Mouse (Mus musculus) neural tube, embryonic 12.5 days (tissue): ENCODE measurements at regions not wholly inside any gene's neighbourhood (a gene's known extent, or its start where the extent isn't known, plus 50 kb on each side); places are given as distances from the start of the nearest gene placed in this dataset.
A peak's percentile ranks its signal among the peaks of the same experiment; 100 is the strongest.

Source experiments
- ATAC-seq: fragments of 200-750 bp; cut with Nextera tagmentation; 2 replicates; pipeline ENCODE4 v1.8.0; 2017; ENCODE audit warnings: low read depth, mild to moderate bottlenecking, moderate TSS enrichment, moderate library complexity; ENCODE audit not compliant: low FRiP score
- H3K27ac ChIP-seq: fragments of 300-500 bp; sonication (generic); 2 replicates; pipeline ENCODE4 v1.5.1; 2016
- H3K27me3 ChIP-seq: fragments of 300-500 bp; sonication (generic); replicated peaks from 2 replicates; pipeline ENCODE4 v1.6.1; 2016; ENCODE audit warnings: mild to moderate bottlenecking
- H3K36me3 ChIP-seq: fragments of 300-500 bp; sonication (generic); 2 replicates; pipeline ENCODE4 v1.6.1; 2016; ENCODE audit warnings: mild to moderate bottlenecking
- H3K4me1 ChIP-seq: fragments of 300-500 bp; sonication (generic); 2 replicates; pipeline ENCODE4 v1.6.1; 2016
- H3K4me2 ChIP-seq: fragments of 300-500 bp; sonication (generic); replicated peaks from 2 replicates; pipeline ENCODE4 v1.6.1; 2016; ENCODE audit warnings: mild to moderate bottlenecking
- H3K4me3 ChIP-seq: fragments of 300-500 bp; sonication (generic); 2 replicates; pipeline ENCODE4 v1.5.1; 2016
- H3K9ac ChIP-seq: fragments of 300-500 bp; sonication (generic); 2 replicates; pipeline ENCODE4 v1.6.1; 2016; ENCODE audit warnings: mild to moderate bottlenecking
- H3K9me3 ChIP-seq: fragments of 300-500 bp; sonication (generic); 2 replicates; pipeline ENCODE4 v1.6.1; 2016; ENCODE audit warnings: mild to moderate bottlenecking
- WGBS: fragments of 180-500 bp; shearing (Covaris S2); methylation state at CpG from one replicate; pipeline ENCODE4 v1.1.7; 2016; 5-methylcytosine and 5-hydroxymethylcytosine counted together

DNA sequence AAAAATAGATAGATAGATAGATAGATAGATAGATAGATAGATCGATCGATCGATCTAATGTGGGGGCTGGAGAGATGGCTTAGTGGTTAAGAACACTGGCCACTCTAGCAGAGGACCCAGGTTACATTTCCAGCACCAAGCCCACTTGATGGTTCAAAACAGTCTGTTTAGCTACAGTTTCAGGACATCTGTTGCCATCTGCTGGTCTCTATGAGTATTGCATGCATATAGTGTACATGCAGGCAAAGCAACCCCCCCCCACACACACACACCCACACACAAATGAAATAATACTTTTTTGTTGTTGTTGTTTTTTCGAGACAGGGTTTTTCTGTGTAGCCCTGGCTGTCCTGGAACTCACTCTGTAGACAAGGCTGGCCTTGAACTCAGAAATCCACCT, 89.8 kb upstream of the Med14 start:
- H3K9ac ChIP-seq = no peak overlapping the region
- H3K36me3 ChIP-seq = no peaks in the 10 kb centered on the region
- no peak overlapping the region for H3K4me2 ChIP-seq
- H3K4me1 ChIP-seq = no peaks in the 10 kb centered on the region
- no peaks in the 10 kb centered on the region for H3K27me3 ChIP-seq
- no peak for ATAC-seq
- no peak overlapping the region for H3K27ac ChIP-seq
- no peak overlapping the region for H3K4me3 ChIP-seq
- WGBS = 75% methylated on average over 4 of the region's 4 CpGs
- no peaks in the 10 kb centered on the region for H3K9me3 ChIP-seq

DNA sequence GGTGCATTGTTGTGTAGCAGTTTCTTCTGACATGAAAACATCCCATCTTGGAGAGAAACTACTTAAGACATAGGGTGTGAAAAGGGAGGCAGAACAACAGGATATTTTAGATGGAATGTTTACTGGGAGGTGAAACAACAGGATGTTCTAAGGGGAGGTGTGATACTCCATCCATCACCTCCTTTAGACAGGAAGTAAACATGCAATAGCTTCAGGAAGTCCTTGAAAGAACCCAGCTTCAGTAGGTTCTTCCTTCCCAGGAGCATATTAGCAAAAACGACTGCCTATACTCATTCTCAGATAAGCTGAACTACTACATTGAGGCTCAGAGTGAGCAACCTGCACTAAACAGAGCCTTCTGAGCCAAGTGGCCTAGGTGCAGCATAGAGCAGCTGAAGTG, 82.6 kb upstream of the Med14 start:
- no peaks in the 10 kb centered on the region for H3K27me3 ChIP-seq
- no peak overlapping the region for H3K9ac ChIP-seq
- H3K27ac ChIP-seq = no peak overlapping the region
- no peak overlapping the region for H3K4me2 ChIP-seq
- H3K4me1 ChIP-seq = no peaks in the 10 kb centered on the region
- no peaks in the 10 kb centered on the region for H3K36me3 ChIP-seq
- ATAC-seq = no peak
- H3K4me3 ChIP-seq = no peak overlapping the region
- 43% methylated on average over 1 of the region's 1 CpGs for WGBS
- no peaks in the 10 kb centered on the region for H3K9me3 ChIP-seq

DNA sequence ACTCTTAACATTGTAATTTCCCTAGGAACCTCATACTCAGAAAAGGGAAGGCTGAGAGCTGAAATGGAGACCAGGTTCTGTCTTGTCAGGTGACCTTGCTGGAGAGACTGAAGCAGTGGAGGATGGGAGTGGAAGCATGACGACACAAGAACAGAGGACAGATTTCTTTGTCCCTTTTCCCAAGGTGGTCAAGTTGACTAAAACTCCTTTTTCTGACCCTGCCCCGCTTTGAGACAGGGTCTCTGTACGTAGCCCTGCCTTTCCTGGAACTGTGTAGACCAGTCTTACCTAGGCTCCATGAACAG, 79.1 kb upstream of the Med14 start:
- no peak overlapping the region for H3K4me3 ChIP-seq
- no peaks in the 10 kb centered on the region for H3K4me1 ChIP-seq
- ATAC-seq = peak; percentile 21; the same call in 1 of the 2 replicates
- H3K27ac ChIP-seq = peak overlapping the region; percentile 80; the same call in 1 of the 2 replicates
- no peaks in the 10 kb centered on the region for H3K27me3 ChIP-seq
- H3K9ac ChIP-seq = no peak overlapping the region
- no peaks in the 10 kb centered on the region for H3K9me3 ChIP-seq
- peak overlapping the region; percentile 49 for H3K4me2 ChIP-seq
- WGBS = 73% methylated on average over 3 of the region's 3 CpGs
- no peaks in the 10 kb centered on the region for H3K36me3 ChIP-seq

DNA sequence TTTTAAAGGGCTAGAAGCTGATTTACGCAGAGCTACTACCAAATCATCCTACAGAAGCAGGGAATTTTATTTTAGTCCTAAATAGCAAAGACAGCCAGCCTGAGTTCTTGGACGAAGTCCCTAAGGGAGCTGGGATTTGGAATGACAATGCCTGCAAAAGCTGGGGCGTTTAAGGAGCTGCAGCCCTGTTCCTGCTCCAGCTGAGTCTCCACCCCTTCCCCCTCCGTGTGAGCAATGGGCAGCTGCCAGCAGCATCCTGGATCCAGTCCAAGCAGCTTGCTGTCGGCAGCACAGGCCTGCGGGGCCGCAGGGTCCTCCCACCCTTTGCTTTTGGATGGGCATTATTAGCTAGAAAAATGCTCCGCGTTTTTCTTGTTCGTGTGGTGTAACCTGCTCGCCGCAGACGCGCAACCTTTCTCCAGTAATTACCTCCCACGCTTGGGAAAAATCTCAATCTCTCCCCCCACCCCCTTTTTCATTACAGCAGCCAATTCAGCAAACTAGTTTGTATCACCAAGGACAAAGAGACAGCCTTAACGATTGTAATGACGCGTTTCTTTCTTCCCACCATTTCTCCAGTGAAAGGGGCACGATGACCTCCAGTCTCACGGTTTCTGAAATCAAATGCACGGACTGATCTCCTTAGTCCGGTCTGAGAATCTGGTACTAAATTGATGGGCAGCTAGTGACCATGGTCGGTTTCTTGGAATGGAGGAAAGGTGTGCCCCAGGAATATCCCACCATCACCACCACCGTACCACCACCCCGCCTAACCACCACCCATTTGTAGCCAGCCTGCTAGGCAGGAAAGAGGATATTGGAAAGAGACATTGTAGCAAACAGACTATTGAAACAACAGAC, 78.5 kb upstream of the Med14 start:
- no peak overlapping the region for H3K9ac ChIP-seq
- ATAC-seq = peak; percentile 96
- no peaks in the 10 kb centered on the region for H3K36me3 ChIP-seq
- 19% methylated on average over 25 of the region's 25 CpGs for WGBS
- peak overlapping the region; percentile 80 for H3K27ac ChIP-seq
- H3K4me1 ChIP-seq = no peaks in the 10 kb centered on the region
- no peaks in the 10 kb centered on the region for H3K27me3 ChIP-seq
- no peaks in the 10 kb centered on the region for H3K9me3 ChIP-seq
- 0 out of 2 replicates have a peak overlapping the region, but pooled peaks have one; percentile 15 for H3K4me3 ChIP-seq
- H3K4me2 ChIP-seq = peak overlapping the region; percentile 49

DNA sequence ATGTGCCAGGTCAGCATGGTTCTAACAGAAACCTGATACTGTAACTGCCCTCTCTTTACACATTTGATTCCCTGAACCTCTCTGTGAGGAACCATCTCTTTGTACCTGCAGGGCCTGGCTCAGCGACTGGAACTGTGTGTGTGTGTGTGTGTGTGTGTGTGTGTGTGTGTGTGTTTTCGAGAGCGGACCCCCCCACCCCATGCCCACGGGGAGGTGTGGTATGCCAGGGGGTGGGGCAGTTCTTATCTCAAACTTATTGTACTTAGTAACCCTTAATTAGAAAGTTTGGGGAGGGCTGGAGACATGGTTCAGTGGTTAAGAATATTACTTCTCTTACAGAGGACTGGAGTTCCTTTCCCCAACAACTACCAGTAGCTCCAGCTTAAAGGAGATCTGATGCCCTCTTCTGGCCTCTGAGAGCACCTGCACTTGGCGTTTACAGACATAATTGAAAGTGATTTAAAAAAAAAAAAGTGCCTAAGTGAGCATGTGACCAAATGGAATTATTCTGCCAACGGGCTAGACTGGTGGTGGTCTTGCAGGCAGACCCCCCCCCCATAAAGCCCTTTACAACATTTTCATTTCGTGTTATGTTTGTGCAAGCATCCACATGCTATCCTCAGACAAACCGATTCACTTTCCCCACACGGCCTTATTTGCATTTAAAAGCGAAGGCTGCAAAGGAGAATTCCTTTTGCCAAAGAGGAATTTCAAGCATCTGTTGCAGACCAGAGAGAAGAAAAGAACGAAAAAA, 77.7 kb upstream of the Med14 start:
- Histone ChIP-seq H3K27ac (peak overlapping the region; percentile 80), H3K36me3 (no peaks in the 10 kb centered on the region), H3K9ac (no peak overlapping the region), H3K4me3 (peak overlapping the region; percentile 15; the same call in 1 of the 2 replicates), H3K4me1 (no peaks in the 10 kb centered on the region), H3K27me3 (no peaks in the 10 kb centered on the region), H3K4me2 (peak overlapping the region; percentile 49), H3K9me3 (no peaks in the 10 kb centered on the region)
- peak; percentile 82 for ATAC-seq
- WGBS = 12% methylated on average over 9 of the region's 11 CpGs

DNA sequence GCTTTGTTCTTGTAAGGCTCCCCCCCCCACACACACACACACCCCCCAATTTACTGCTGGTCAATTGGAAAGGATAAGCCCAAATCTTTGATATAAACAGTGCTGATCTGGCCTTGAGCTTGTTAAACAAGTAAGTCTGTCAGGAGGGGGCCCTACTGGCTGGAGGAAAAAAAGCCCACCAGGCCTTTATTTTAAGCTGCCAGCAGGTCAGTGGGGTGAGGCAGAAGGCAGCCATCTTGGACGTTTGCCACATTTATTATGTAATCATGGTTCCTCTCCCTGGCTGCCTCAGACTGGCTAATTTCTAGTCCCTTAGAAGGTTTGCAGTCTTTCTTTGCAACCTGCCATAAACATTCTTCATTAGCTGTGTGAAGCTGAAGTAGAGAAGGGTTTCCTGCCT, 75.9 kb upstream of the Med14 start:
- whole genome bisulfite sequencing = 35% methylated on average over 1 of the region's 1 CpGs

DNA sequence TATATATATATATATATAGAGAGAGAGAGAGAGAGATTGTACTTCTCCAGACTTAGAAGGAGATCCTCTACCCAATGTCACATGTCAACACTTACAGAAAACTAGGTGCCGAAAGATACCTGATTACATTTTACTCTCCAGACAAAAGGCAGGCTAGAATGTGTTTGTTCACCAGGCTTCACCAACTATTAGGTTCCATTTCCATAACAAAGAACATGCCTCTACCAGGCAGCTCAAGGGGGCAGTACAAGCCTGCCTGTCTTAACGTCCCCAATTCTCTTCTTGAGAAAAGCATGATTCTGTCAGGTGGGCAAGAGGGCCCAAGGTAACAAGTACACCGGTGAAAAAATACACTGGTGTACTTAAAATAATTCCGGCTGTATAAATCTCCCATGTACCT, 72.8 kb upstream of the Med14 start:
- WGBS = 68% methylated on average over 4 of the region's 4 CpGs
- Histone ChIP-seq H3K9me3 (no peaks in the 10 kb centered on the region), H3K4me3 (no peak overlapping the region), H3K27me3 (no peaks in the 10 kb centered on the region), H3K27ac (no peak overlapping the region), H3K9ac (no peak overlapping the region), H3K36me3 (no peaks in the 10 kb centered on the region), H3K4me2 (no peak overlapping the region), H3K4me1 (no peaks in the 10 kb centered on the region)
- no peak for ATAC-seq

More for the DNA sequence above, 75.9 kb upstream of the Med14 start:
- H3K4me1 ChIP-seq = no peaks in the 10 kb centered on the region
- H3K4me3 ChIP-seq = no peak overlapping the region
- H3K36me3 ChIP-seq = no peaks in the 10 kb centered on the region
- no peak overlapping the region for H3K4me2 ChIP-seq
- H3K9me3 ChIP-seq = no peaks in the 10 kb centered on the region
- no peak overlapping the region for H3K27ac ChIP-seq
- no peak overlapping the region for H3K9ac ChIP-seq
- ATAC-seq = no peak
- no peaks in the 10 kb centered on the region for H3K27me3 ChIP-seq

DNA sequence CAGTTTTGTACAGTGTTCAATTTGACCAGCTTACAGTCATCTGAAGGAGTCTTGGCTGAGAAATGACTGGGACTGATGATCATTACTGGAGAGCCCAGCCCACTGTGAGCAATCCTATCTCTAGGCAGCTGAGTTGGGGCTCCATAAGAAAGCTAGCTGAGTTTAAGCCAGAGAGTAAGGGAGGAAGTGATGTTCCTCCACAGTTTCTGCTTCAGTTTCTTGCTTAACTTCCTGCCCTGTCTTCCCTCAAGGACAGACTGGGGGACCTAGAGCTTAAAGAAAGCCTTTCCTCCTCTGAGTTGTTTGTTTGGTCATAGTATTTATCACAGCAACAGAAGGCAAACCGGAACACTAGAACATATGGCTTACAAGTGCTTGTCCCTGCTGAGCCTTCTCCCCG, 70.8 kb upstream of the Med14 start:
- H3K9ac ChIP-seq = no peak overlapping the region
- no peaks in the 10 kb centered on the region for H3K4me1 ChIP-seq
- no peaks in the 10 kb centered on the region for H3K9me3 ChIP-seq
- no peak overlapping the region for H3K4me3 ChIP-seq
- no peak overlapping the region for H3K4me2 ChIP-seq
- 85% methylated on average over 2 of the region's 2 CpGs for WGBS
- H3K27me3 ChIP-seq = no peaks in the 10 kb centered on the region
- no peaks in the 10 kb centered on the region for H3K36me3 ChIP-seq
- no peak for ATAC-seq
- H3K27ac ChIP-seq = no peak overlapping the region

DNA sequence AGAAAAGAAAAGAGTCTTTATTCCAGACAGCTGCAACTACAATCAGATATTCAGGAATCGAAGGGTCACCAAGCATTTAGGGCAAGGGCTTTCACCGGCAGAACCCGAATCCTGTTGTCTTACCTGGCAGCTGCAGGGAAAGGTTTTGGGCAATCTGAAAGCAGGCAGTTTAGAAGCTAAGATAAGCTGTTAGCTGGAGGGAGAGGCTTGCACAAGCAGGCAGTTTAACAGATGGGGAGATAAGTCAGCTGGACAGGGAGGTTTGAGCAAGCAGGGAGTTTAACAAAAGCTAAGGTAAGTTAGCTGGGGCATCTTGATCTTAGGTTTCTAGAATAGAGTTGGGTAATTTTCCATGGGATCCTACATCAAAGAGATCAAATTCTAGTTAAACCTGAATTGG, 67.3 kb upstream of the Med14 start:
- H3K27me3 ChIP-seq = no peaks in the 10 kb centered on the region
- H3K4me3 ChIP-seq = no peak overlapping the region
- H3K4me1 ChIP-seq = no peaks in the 10 kb centered on the region
- H3K36me3 ChIP-seq = no peaks in the 10 kb centered on the region
- no peaks in the 10 kb centered on the region for H3K9me3 ChIP-seq
- 75% methylated on average over 3 of the region's 3 CpGs for WGBS
- no peak overlapping the region for H3K4me2 ChIP-seq
- no peak overlapping the region for H3K27ac ChIP-seq
- ATAC-seq = no peak
- H3K9ac ChIP-seq = no peak overlapping the region

DNA sequence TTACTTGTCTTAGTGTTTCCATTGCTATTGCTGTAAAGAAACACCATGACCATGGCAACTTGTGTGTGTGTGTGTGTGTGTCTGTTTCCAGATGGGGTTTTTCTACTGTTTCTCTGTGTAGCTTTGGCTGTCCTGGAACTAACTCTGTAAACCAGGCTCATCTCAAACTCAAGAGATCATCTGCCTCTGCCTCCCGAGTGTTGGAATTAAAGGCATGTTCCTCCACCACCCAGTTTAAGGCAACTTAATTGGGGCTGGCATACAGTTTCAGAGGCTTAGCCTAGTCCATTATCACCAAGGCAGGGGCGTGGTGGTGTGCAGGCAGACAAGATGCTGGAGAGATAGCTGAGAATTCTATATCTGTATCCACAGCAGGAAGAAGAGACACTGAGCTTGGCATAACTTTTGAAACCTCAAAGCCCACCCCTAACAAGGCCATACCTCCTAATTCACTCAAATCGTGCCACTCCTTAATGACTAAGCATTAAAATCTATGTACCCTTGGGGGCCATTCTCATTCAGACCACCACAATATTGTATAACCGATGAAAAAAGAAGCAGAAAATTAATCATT, 65.5 kb upstream of the Med14 start:
- ATAC-seq = no peak
- WGBS = 84% methylated on average over 4 of the region's 4 CpGs
- Histone ChIP-seq H3K9me3 (no peaks in the 10 kb centered on the region), H3K27ac (no peak overlapping the region), H3K4me1 (no peaks in the 10 kb centered on the region), H3K36me3 (no peaks in the 10 kb centered on the region), H3K4me3 (no peak overlapping the region), H3K4me2 (no peak overlapping the region), H3K27me3 (no peaks in the 10 kb centered on the region), H3K9ac (no peak overlapping the region)

DNA sequence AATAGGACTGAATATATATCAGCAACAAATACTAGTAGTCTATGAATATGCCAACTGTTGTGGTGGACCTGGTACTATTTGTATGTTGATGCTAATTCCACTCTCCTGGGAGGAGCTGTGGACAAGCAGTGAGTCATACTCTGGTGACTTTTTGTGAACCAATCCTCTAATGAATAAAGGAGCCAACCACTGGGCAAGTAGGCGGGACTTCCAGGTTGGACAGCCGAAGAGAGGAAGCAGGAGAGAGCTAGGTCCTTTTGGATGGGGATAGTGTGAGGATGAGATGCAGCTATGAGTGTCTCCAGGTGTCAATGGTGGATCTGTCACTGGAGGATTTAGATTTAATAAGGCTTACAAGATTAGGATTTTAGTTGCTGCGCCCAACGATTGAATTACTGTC, 64.8 kb upstream of the Med14 start:
- no peaks in the 10 kb centered on the region for H3K36me3 ChIP-seq
- 93% methylated on average over 4 of the region's 4 CpGs for WGBS
- no peaks in the 10 kb centered on the region for H3K27me3 ChIP-seq
- H3K9me3 ChIP-seq = no peaks in the 10 kb centered on the region
- H3K27ac ChIP-seq = no peak overlapping the region
- no peak for ATAC-seq
- no peak overlapping the region for H3K9ac ChIP-seq
- H3K4me3 ChIP-seq = no peak overlapping the region
- no peak overlapping the region for H3K4me2 ChIP-seq
- H3K4me1 ChIP-seq = no peaks in the 10 kb centered on the region

DNA sequence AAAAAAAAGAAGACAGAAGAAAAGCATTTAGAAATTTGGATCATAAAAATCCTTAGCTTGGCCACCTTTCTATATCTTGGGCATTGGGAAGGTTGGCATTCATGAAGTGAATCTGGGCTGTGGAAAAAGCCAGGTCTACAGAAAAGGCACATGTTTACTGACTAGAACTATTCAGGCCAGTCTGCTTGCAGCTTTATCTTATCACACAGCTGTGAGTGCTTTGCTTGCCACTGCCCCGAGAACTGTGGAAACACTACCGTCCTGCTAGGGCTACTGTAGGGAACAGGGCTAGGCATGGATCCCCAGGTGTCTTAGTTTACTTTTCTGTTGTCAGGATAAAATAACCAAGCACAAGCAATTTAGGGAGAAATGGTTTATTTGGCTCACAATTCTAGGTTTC, 63.4 kb upstream of the Med14 start:
- no peak overlapping the region for H3K27ac ChIP-seq
- H3K9me3 ChIP-seq = no peaks in the 10 kb centered on the region
- 84% methylated on average over 2 of the region's 2 CpGs for WGBS
- no peaks in the 10 kb centered on the region for H3K4me1 ChIP-seq
- no peaks in the 10 kb centered on the region for H3K27me3 ChIP-seq
- no peak overlapping the region for H3K4me2 ChIP-seq
- no peak for ATAC-seq
- H3K9ac ChIP-seq = no peak overlapping the region
- H3K4me3 ChIP-seq = no peak overlapping the region
- H3K36me3 ChIP-seq = no peaks in the 10 kb centered on the region
